Mouse (Mus musculus) liver, embryonic 12.5 days (tissue): ENCODE measurements at regions not wholly inside any gene's neighbourhood (a gene's known extent, or its start where the extent isn't known, plus 50 kb on each side); places are given as distances from the start of the nearest gene placed in this dataset.
A peak's percentile ranks its signal among the peaks of the same experiment; 100 is the strongest.

Source experiments
- ATAC-seq: fragments of 200-750 bp; cut with Nextera tagmentation; 2 replicates; pipeline ENCODE4 v1.8.0; 2017; ENCODE audit warnings: moderate number of reproducible peaks, mild to moderate bottlenecking, moderate library complexity
- H3K27ac ChIP-seq: fragments of 300-500 bp; sonication (generic); 2 replicates; pipeline ENCODE4 v1.5.1; 2016; ENCODE audit warnings: mild to moderate bottlenecking
- H3K27me3 ChIP-seq: fragments of 300-500 bp; sonication (generic); replicated peaks from 2 replicates; pipeline ENCODE4 v1.6.1; 2016; ENCODE audit warnings: mild to moderate bottlenecking, moderate library complexity
- H3K36me3 ChIP-seq: fragments of 300-500 bp; sonication (generic); 2 replicates; pipeline ENCODE4 v1.6.1; 2016; ENCODE audit warnings: mild to moderate bottlenecking, moderate library complexity
- H3K4me1 ChIP-seq: fragments of 300-500 bp; sonication (generic); 2 replicates; pipeline ENCODE4 v1.6.1; 2016
- H3K4me2 ChIP-seq: fragments of 300-500 bp; sonication (generic); 2 replicates; pipeline ENCODE4 v1.6.1; 2016; ENCODE audit warnings: mild to moderate bottlenecking, moderate library complexity
- H3K4me3 ChIP-seq: fragments of 300-500 bp; sonication (generic); 2 replicates; pipeline ENCODE4 v1.5.1; 2016; ENCODE audit warnings: mild to moderate bottlenecking, moderate library complexity
- H3K9ac ChIP-seq: fragments of 300-500 bp; sonication (generic); 2 replicates; pipeline ENCODE4 v1.6.1; 2016; ENCODE audit warnings: mild to moderate bottlenecking, moderate library complexity
- H3K9me3 ChIP-seq: fragments of 300-500 bp; sonication (generic); replicated peaks from 2 replicates; pipeline ENCODE4 v1.6.1; 2016; ENCODE audit warnings: mild to moderate bottlenecking, moderate library complexity
- WGBS: fragments of 180-500 bp; shearing (Covaris S2); methylation state at CpG from one replicate; pipeline ENCODE4 v1.1.7; 2016; ENCODE audit not compliant: insufficient replicate concordance; 5-methylcytosine and 5-hydroxymethylcytosine counted together

GRCm38 (mm10) chr2:174848981-174849681 is 88.7 kb downstream of the Edn3 start:
- Histone ChIP-seq H3K4me2 (no peak overlapping the region), H3K27me3 (no peaks in the 10 kb centered on the region), H3K9ac (no peak overlapping the region), H3K4me1 (peaks cover 5% of the 10 kb centered on the region; the same call in 1 of the 2 replicates), H3K36me3 (no peaks in the 10 kb centered on the region), H3K27ac (no peak overlapping the region), H3K4me3 (no peak overlapping the region), H3K9me3 (no peaks in the 10 kb centered on the region)
- no peak for ATAC-seq
- 64% methylated on average over 16 of the region's 16 CpGs for WGBS

DNA sequence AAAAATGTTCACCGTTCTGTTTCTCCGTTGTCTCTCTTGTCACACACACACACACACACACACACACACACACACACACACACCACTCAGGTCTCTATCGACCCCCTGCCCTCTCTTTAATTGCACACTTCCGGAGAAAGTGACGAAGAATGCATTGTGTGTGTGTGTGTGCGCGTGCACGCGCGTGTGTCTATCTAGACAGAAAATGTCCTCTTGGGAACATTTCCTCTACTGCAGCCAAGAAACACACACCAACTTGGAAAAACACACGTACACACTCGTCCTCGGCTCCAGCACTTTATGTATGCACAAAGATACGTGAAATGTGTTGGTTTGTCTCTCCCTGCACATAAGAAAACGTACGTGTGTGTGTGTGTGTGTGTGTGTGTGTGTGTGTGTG is 90.4 kb downstream of the Edn3 start:
- no peak for ATAC-seq
- no peak overlapping the region for H3K27ac ChIP-seq
- WGBS = 74% methylated on average over 16 of the region's 16 CpGs

GRCm38 (mm10) chr2:174851525-174852330 is 91.3 kb downstream of the Edn3 start:
- Histone ChIP-seq H3K27ac (no peak overlapping the region), H3K27me3 (no peaks in the 10 kb centered on the region), H3K4me1 (peaks cover 5% of the 10 kb centered on the region; the same call in 1 of the 2 replicates)

More for the DNA sequence above, 90.4 kb downstream of the Edn3 start:
- no peak overlapping the region for H3K4me2 ChIP-seq
- H3K9ac ChIP-seq = no peak overlapping the region
- peaks cover 5% of the 10 kb centered on the region; the same call in 1 of the 2 replicates for H3K4me1 ChIP-seq
- H3K36me3 ChIP-seq = no peaks in the 10 kb centered on the region
- no peak overlapping the region for H3K4me3 ChIP-seq
- no peaks in the 10 kb centered on the region for H3K27me3 ChIP-seq
- H3K9me3 ChIP-seq = no peaks in the 10 kb centered on the region

DNA sequence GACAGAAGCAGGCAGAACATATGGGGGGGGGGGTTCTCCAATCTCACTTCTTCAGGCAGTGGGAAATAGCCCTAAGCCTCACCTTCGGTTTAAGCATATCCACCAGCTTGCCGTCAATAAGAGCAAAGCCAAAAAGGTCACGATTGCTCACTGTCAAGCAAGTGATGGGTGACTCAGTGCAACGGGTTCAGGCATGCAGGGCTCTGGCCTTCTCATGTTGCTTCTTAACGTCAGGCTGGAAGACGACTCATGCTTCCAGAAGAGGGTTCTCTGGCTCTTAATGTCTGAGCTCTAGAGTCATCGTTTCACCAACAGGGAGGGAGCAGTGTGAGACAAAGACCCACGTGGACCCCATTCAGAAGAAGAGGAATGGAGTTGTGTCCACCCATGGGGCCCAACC is 93.4 kb downstream of the Edn3 start:
- no peak for ATAC-seq
- WGBS = 63% methylated on average over 8 of the region's 8 CpGs
- H3K27ac ChIP-seq = no peak overlapping the region
- no peak overlapping the region for H3K9ac ChIP-seq
- no peaks in the 10 kb centered on the region for H3K9me3 ChIP-seq
- peaks cover 7% of the 10 kb centered on the region for H3K4me1 ChIP-seq
- no peak overlapping the region for H3K4me2 ChIP-seq
- no peaks in the 10 kb centered on the region for H3K36me3 ChIP-seq
- no peaks in the 10 kb centered on the region for H3K27me3 ChIP-seq
- H3K4me3 ChIP-seq = no peak overlapping the region

More at GRCm38 (mm10) chr2:174851525-174852330, 91.3 kb downstream of the Edn3 start:
- H3K9ac ChIP-seq = no peak overlapping the region
- H3K4me2 ChIP-seq = no peak overlapping the region
- H3K36me3 ChIP-seq = no peaks in the 10 kb centered on the region
- no peaks in the 10 kb centered on the region for H3K9me3 ChIP-seq
- no peak overlapping the region for H3K4me3 ChIP-seq
- ATAC-seq = no peak
- WGBS = 22% methylated on average over 22 of the region's 22 CpGs

DNA sequence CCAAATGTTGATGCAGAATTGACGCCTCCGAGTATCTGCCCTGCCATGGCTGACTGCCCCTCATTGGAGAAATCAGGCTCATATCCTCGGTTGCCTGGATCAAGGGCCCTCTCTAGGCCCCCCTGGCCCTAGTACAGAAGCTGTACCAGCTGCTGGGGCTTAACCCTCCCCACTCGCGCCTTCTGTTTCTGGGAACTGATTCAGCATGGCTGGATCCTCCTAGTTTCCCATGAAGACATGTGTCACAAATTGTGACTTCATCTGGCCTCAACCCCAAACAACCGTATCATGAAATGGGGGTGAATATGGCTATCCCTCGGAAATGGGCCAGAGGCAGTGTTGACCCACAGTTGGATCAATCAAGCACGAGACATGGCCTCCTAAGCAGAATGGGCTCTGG is 95.1 kb downstream of the Edn3 start:
- H3K27ac ChIP-seq = no peak overlapping the region
- H3K4me1 ChIP-seq = peaks cover 8% of the 10 kb centered on the region
- ATAC-seq = no peak
- no peaks in the 10 kb centered on the region for H3K27me3 ChIP-seq
- H3K9ac ChIP-seq = no peak overlapping the region
- no peaks in the 10 kb centered on the region for H3K36me3 ChIP-seq
- no peaks in the 10 kb centered on the region for H3K9me3 ChIP-seq
- H3K4me2 ChIP-seq = no peak overlapping the region
- WGBS = 68% methylated on average over 8 of the region's 8 CpGs
- no peak overlapping the region for H3K4me3 ChIP-seq

- Histone ChIP-seq H3K4me2 (no peak overlapping the region), H3K9me3 (no peaks in the 10 kb centered on the region), H3K27me3 (no peaks in the 10 kb centered on the region), H3K27ac (no peak overlapping the region), H3K9ac (no peak overlapping the region), H3K4me3 (no peak overlapping the region), H3K36me3 (no peaks in the 10 kb centered on the region), H3K4me1 (peaks cover 8% of the 10 kb centered on the region)
- 74% methylated on average over 5 of the region's 5 CpGs for WGBS
- ATAC-seq = no peak
Measured at GRCm38 (mm10) chr2:174856135-174856534, 95.7 kb downstream of the Edn3 start.

GRCm38 (mm10) chr2:174858011-174858834 is 97.8 kb downstream of the Edn3 start:
- H3K27me3 ChIP-seq = no peaks in the 10 kb centered on the region
- no peaks in the 10 kb centered on the region for H3K9me3 ChIP-seq
- H3K4me1 ChIP-seq = peaks cover 3% of the 10 kb centered on the region; the same call in 1 of the 2 replicates
- H3K4me3 ChIP-seq = no peak overlapping the region
- H3K36me3 ChIP-seq = no peaks in the 10 kb centered on the region
- H3K27ac ChIP-seq = 0 out of 2 replicates have a peak overlapping the region, but pooled peaks have one; percentile 25
- no peak overlapping the region for H3K9ac ChIP-seq
- H3K4me2 ChIP-seq = no peak overlapping the region
- WGBS = 36% methylated on average over 15 of the region's 15 CpGs
- no peak for ATAC-seq

DNA sequence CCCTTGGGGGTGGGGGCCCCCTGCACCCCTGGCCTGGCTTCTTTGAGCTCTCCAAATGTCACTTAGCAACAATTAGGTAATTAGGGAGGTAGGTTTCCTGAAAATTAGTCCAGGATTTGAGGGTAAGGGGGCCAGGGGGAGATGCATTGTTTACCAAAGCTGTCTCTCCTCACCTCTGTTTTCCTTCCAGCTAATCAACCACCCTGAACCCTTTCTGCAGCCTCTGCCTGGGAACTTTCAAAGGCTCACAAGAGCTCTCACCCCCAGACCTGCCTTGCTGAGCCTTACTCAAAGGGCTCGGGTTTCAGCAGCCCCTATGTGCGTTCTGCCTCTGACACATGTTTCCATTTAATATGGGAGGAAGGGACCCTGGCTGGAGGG is 98.4 kb downstream of the Edn3 start:
- Histone ChIP-seq H3K27ac (0 out of 2 replicates have a peak overlapping the region, but pooled peaks have one; percentile 25), H3K9me3 (no peaks in the 10 kb centered on the region), H3K9ac (no peak overlapping the region), H3K27me3 (no peaks in the 10 kb centered on the region), H3K4me3 (no peak overlapping the region), H3K36me3 (no peaks in the 10 kb centered on the region), H3K4me2 (no peak overlapping the region), H3K4me1 (peaks cover 3% of the 10 kb centered on the region; the same call in 1 of the 2 replicates)
- 24% methylated on average over 2 of the region's 2 CpGs for WGBS
- ATAC-seq = no peak

DNA sequence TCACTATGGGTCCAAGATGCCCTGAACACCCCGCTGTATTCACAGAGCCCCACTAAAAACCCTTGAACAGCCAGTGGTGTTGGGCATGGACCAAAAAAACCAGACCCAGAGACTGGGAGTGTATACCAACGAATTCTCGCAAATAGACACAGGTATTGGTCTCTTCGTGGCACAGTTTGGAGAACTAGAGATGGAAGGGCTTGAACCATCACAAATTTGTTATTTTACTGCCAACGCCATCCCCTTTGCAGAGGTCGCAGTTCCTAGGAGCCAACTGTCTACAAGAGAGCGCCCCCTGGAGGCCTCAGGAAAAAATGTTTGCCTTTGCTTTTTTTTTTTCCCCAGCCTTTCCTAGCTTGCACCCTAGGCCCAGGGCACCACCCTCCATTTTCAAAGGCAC is 99.1 kb downstream of the Edn3 start:
- Histone ChIP-seq H3K27me3 (no peaks in the 10 kb centered on the region), H3K36me3 (no peaks in the 10 kb centered on the region), H3K9me3 (no peaks in the 10 kb centered on the region), H3K4me3 (no peak overlapping the region), H3K4me2 (no peak overlapping the region), H3K27ac (no peak overlapping the region), H3K9ac (no peak overlapping the region), H3K4me1 (peaks cover 3% of the 10 kb centered on the region; the same call in 1 of the 2 replicates)
- no peak for ATAC-seq
- 30% methylated on average over 7 of the region's 7 CpGs for WGBS

DNA sequence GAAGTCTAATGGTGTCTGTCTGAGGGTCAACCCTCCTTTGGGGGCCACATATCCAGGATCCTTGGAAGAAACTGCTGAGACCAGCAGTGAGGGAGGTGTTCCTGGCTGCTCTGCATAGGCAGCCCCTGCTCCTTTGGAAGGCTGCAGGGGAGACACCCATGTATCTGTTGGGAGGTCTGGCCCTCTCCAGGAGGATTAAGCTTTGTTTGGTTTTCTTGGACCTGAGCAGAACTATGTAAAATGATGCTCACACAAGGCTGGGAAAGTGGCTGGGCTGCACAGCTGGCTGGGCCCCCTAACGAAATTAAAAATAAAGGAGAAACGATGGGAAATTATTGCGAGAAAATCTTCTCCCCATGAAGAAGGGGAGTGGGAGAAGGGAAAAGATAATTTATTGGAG is 104.2 kb downstream of the Edn3 start:
- WGBS = 61% methylated on average over 3 of the region's 3 CpGs

GRCm38 (mm10) chr2:174866546-174866945 is 106.1 kb downstream of the Edn3 start:
- Histone ChIP-seq H3K27ac (no peak overlapping the region), H3K27me3 (no peaks in the 10 kb centered on the region), H3K4me3 (no peak overlapping the region), H3K4me1 (0 out of 2 replicates have a peak, but pooled peaks cover 4% of the 10 kb centered on the region), H3K9me3 (no peaks in the 10 kb centered on the region), H3K4me2 (no peak overlapping the region), H3K9ac (no peak overlapping the region), H3K36me3 (no peaks in the 10 kb centered on the region)
- 52% methylated on average over 8 of the region's 8 CpGs for WGBS
- no peak for ATAC-seq

More for the DNA sequence above, 104.2 kb downstream of the Edn3 start:
- H3K4me1 ChIP-seq = no peaks in the 10 kb centered on the region
- ATAC-seq = no peak
- H3K4me2 ChIP-seq = no peak overlapping the region
- H3K27ac ChIP-seq = no peak overlapping the region
- H3K4me3 ChIP-seq = no peak overlapping the region
- H3K9ac ChIP-seq = no peak overlapping the region
- no peaks in the 10 kb centered on the region for H3K27me3 ChIP-seq
- H3K36me3 ChIP-seq = no peaks in the 10 kb centered on the region
- H3K9me3 ChIP-seq = no peaks in the 10 kb centered on the region
